17 mouse cellular contexts compared by ENCODE assay signal in genomic region chr8:113803830-113804611, GRCm38 (mm10). TPM values are rescaled to one million over a fixed set of nuclear protein-coding genes. Genes with fewer than 3 reads are reported as not detected.
DNase-seq lines count a peak whose midpoint lies in the region; ATAC-seq and TF ChIP-seq lines count a peak whose summit lies in the region.
"Had no signal": no experiment of that assay in that cellular context is flagged by ENCODE, and none has a peak within 500 bp of the region (broad histone marks: within the 10 kb centered on the region; RNA-seq: fewer than 3 reads in every experiment).

No protein-coding gene starts in this region.

- H3K27me3 ChIP-seq in hindbrain, postnatal 0 days (ENCODE audit: insufficient read depth, low read length) = no peaks in the 10 kb centered on the region
- no peaks in the 10 kb centered on the region for H3K27me3 ChIP-seq in hindbrain, embryonic 13.5 days
- no peaks in the 10 kb centered on the region for H3K27me3 ChIP-seq in C2C12 (ENCODE audit: control insufficient read depth, insufficient read depth, insufficient read length)
- no peaks in the 10 kb centered on the region for H3K27me3 ChIP-seq in embryonic facial prominence, embryonic 13.5 days
- no peaks in the 10 kb centered on the region for H3K27me3 ChIP-seq in neural tube, embryonic 15.5 days (replicated peaks)
- H3K27me3 ChIP-seq: CH12.LX; hindbrain, embryonic 15.5 days; lung, embryonic 15.5 days had no signal

- no peak for ATAC-seq in hindbrain, postnatal 0 days
- ATAC-seq in hindbrain, embryonic 13.5 days (ENCODE audit: low FRiP score) = no peak
- no peak for ATAC-seq in embryonic facial prominence, embryonic 13.5 days (ENCODE audit: insufficient number of reproducible peaks, insufficient read depth, low FRiP score, low TSS enrichment, low read depth)
- no peak for ATAC-seq in neural tube, embryonic 15.5 days (ENCODE audit: low FRiP score)
- ATAC-seq in activated CD4-positive, CD25-positive, alpha-beta regulatory T cell, adult 4 months = no peak

- H3K79me3 ChIP-seq in C2C12 (ENCODE audit: low read depth) = no peaks in the 10 kb centered on the region

- no peak overlapping the region for H3ac ChIP-seq in C2C12 (ENCODE audit: control insufficient read depth, insufficient read length, low read depth)

- TF ChIP-seq CTCF in hindbrain, postnatal 0 days (IDR thresholded peaks at IDR 0.05; ENCODE audit: low read depth) = no peak
- no peak for TF ChIP-seq CTCF in C2C12 (IDR thresholded peaks at IDR 0.05; ENCODE audit: control insufficient read depth, insufficient read depth, insufficient read length)

- H3K4me2 ChIP-seq in hindbrain, postnatal 0 days (ENCODE audit: low read depth, low read length) = no peak overlapping the region
- H3K4me2 ChIP-seq in hindbrain, embryonic 13.5 days = no peak overlapping the region
- H3K4me2 ChIP-seq in embryonic facial prominence, embryonic 13.5 days = peak overlapping the region; percentile 12; the same call in 1 of the 2 replicates
- no peak overlapping the region for H3K4me2 ChIP-seq in neural tube, embryonic 15.5 days
- H3K4me2 ChIP-seq: hindbrain, embryonic 15.5 days; lung, embryonic 15.5 days had no signal

- no peaks in the 10 kb centered on the region for H3K79me2 ChIP-seq in C2C12 (ENCODE audit: control insufficient read depth, insufficient read depth)

- H3K4me1 ChIP-seq in hindbrain, postnatal 0 days (ENCODE audit: insufficient read depth, low read length) = no peaks in the 10 kb centered on the region
- no peaks in the 10 kb centered on the region for H3K4me1 ChIP-seq in hindbrain, embryonic 13.5 days (replicated peaks)
- peaks cover 10% of the 10 kb centered on the region; the same call in 1 of the 2 replicates for H3K4me1 ChIP-seq in embryonic facial prominence, embryonic 13.5 days
- no peaks in the 10 kb centered on the region for H3K4me1 ChIP-seq in neural tube, embryonic 15.5 days
- H3K4me1 ChIP-seq: hindbrain, embryonic 15.5 days; lung, embryonic 15.5 days had no signal

- whole genome bisulfite sequencing in hindbrain, postnatal 0 days = 78% methylated on average over 12 of the region's 12 CpGs
- WGBS in hindbrain, embryonic 13.5 days = 80% methylated on average over 12 of the region's 12 CpGs
- 37% methylated on average over 12 of the region's 12 CpGs for WGBS in embryonic facial prominence, embryonic 13.5 days
- 72% methylated on average over 12 of the region's 12 CpGs for WGBS in neural tube, embryonic 15.5 days

- peak; percentile 1 for DNase-seq in hindbrain, postnatal 0 days (ENCODE audit: low spot score)
- DNase-seq in 3T3-L1 (ENCODE audit: low read depth, low spot score) = peak; percentile 35
- DNase-seq in spleen, postnatal 4 days (ENCODE audit: low spot score in 2 of 2) = no peak
- DNase-seq: heart, adult 2 months; right cerebral cortex, postnatal 14 days; thymus, postnatal 4 days had no signal

- no peaks in the 10 kb centered on the region for H3K9me3 ChIP-seq in hindbrain, postnatal 0 days (ENCODE audit: low read length)
- H3K9me3 ChIP-seq in hindbrain, embryonic 13.5 days = no peaks in the 10 kb centered on the region
- H3K9me3 ChIP-seq in embryonic facial prominence, embryonic 13.5 days = no peaks in the 10 kb centered on the region; the same call in 1 of the 2 replicates
- no peaks in the 10 kb centered on the region for H3K9me3 ChIP-seq in neural tube, embryonic 15.5 days (replicated peaks)
- H3K9me3 ChIP-seq: hindbrain, embryonic 15.5 days; lung, embryonic 15.5 days had no signal

- H3K4me3 ChIP-seq in hindbrain, postnatal 0 days (ENCODE audit: low read length) = no peak overlapping the region
- H3K4me3 ChIP-seq in hindbrain, embryonic 13.5 days = no peak overlapping the region
- no peak overlapping the region for H3K4me3 ChIP-seq in C2C12 (ENCODE audit: insufficient read depth, poor library complexity, severe bottlenecking)
- H3K4me3 ChIP-seq in embryonic facial prominence, embryonic 13.5 days = no peak overlapping the region
- no peak overlapping the region for H3K4me3 ChIP-seq in neural tube, embryonic 15.5 days (replicated peaks)
- H3K4me3 ChIP-seq: heart, adult 2 months; hindbrain, embryonic 15.5 days; layer of hippocampus, adult 2 months; left cerebral cortex, adult 2 months; lung, embryonic 15.5 days had no signal

- no peak overlapping the region for H3K27ac ChIP-seq in hindbrain, postnatal 0 days
- no peak overlapping the region for H3K27ac ChIP-seq in hindbrain, embryonic 13.5 days
- H3K27ac ChIP-seq in embryonic facial prominence, embryonic 13.5 days = peak overlapping the region; percentile 22; the same call in 1 of the 2 replicates
- no peak overlapping the region for H3K27ac ChIP-seq in neural tube, embryonic 15.5 days (replicated peaks)
- H3K27ac ChIP-seq: heart, adult 2 months; hindbrain, embryonic 15.5 days; layer of hippocampus, adult 2 months; left cerebral cortex, adult 2 months; lung, embryonic 15.5 days had no signal

- H3K36me3 ChIP-seq in hindbrain, postnatal 0 days (ENCODE audit: insufficient read depth, low read length) = no peaks in the 10 kb centered on the region
- H3K36me3 ChIP-seq in hindbrain, embryonic 13.5 days = no peaks in the 10 kb centered on the region
- no peaks in the 10 kb centered on the region for H3K36me3 ChIP-seq in C2C12 (ENCODE audit: control insufficient read depth, insufficient read depth)
- H3K36me3 ChIP-seq in embryonic facial prominence, embryonic 13.5 days = no peaks in the 10 kb centered on the region
- H3K36me3 ChIP-seq in neural tube, embryonic 15.5 days = no peaks in the 10 kb centered on the region
- H3K36me3 ChIP-seq: hindbrain, embryonic 15.5 days; lung, embryonic 15.5 days had no signal

- no peak overlapping the region for H3K9ac ChIP-seq in hindbrain, postnatal 0 days (replicated peaks; ENCODE audit: low read length)
- no peak overlapping the region for H3K9ac ChIP-seq in hindbrain, embryonic 13.5 days
- no peak overlapping the region for H3K9ac ChIP-seq in embryonic facial prominence, embryonic 13.5 days
- no peak overlapping the region for H3K9ac ChIP-seq in neural tube, embryonic 15.5 days (replicated peaks)
- H3K9ac ChIP-seq: hindbrain, embryonic 15.5 days; lung, embryonic 15.5 days had no signal

TF ChIP-seq in C2C12, 6 proteins besides CTCF, POLR2A, EP300 and RAD21:
- TF ChIP-seq FOSL1 (IDR thresholded peaks at IDR 0.05; ENCODE audit: insufficient read depth, low read length, poor library complexity, severe bottlenecking) (peak; percentile 32), USF1 (IDR thresholded peaks at IDR 0.05; ENCODE audit: low read depth) (no peak), MYOG (IDR thresholded peaks at IDR 0.05; ENCODE audit: control insufficient read depth, extremely low read depth, insufficient read length) (no peak), MAX (IDR thresholded peaks at IDR 0.05) (peak; percentile 62)

RNA-seq across cellular contexts. Expression of gene Adamts18, which starts 44.5 kb away (rescaled TPM):
- 4.6 and 6.2 TPM in 2 replicates for total RNA-seq in hindbrain, postnatal 0 days (2014; rRNA removed)
- polyA plus RNA-seq in hindbrain, postnatal 0 days (2015; fragmentation: Nextera tagmentation; extraction: Ambion mirVana) = 4.0 and 5.0 TPM in 2 replicates
- polyA plus RNA-seq in hindbrain, embryonic 13.5 days (2015; fragmentation: Nextera tagmentation; extraction: Ambion mirVana) = 1.5 and 1.7 TPM in 2 replicates
- polyA plus RNA-seq in C2C12 (2012; fragmentation: generic; extraction: Trizol) = not detected
- 8.7 and 11.0 TPM in 2 replicates for polyA plus RNA-seq in embryonic facial prominence, embryonic 13.5 days (2015; fragmentation: Nextera tagmentation; extraction: Ambion mirVana)
- polyA plus RNA-seq in neural tube, embryonic 15.5 days (2015; fragmentation: Nextera tagmentation; extraction: Ambion mirVana) = 2.5 and 2.9 TPM in 2 replicates
- under 1 TPM in 1 of 2 experiments, not detected in 1; 0.24 TPM for polyA plus RNA-seq in activated CD4-positive, CD25-positive, alpha-beta regulatory T cell, adult 4 months (2017; shearing (Covaris generic))
- total RNA-seq: CH12.LX; heart, adult 2 months had no signal
- polyA plus RNA-seq: liver, adult 2 months had no signal

Comparison
In these comparisons a context has a peak if more than half of its experiments do, and no peak if none do; other contexts are left out.
1. DNase-seq: peak in hindbrain, postnatal 0 days (single experiment) and 3T3-L1 (single experiment); none in spleen, postnatal 4 days (0 of 2).